Mouse (Mus musculus): Measurements from ENCODE around the gene Prdx5. TPM values are rescaled to one million over a fixed set of nuclear protein-coding genes. Genes with fewer than 3 reads are reported as not detected.

The Prdx5 gene
- total RNA-seq, 1 experiment = 51.6 TPM

GRCm38 (mm10) chr19:6872701-6873100 lies 37.2 kb downstream of the Prdx5 start:
- Histone ChIP-seq H3K9me3 (ENCODE audit: control insufficient read depth, insufficient read depth, low read depth, low read length) (no peaks in the 10 kb centered on the region), H3K4me3 (ENCODE audit: insufficient read depth in 1 of 2, low read depth in 1 of 2, low read length in 2 of 2, poor library complexity in 1 of 2, severe bottlenecking in 1 of 2) (no peak overlapping the region), H3K27ac (ENCODE audit: insufficient read depth, low read depth, low read length, poor library complexity, severe bottlenecking) (no peak overlapping the region), H3K9ac (ENCODE audit: insufficient read depth, low read depth, low read length, poor library complexity, severe bottlenecking) (no peak overlapping the region), H3K4me1 (ENCODE audit: control insufficient read depth in 2 of 2, insufficient read depth in 2 of 2, low read length in 2 of 2, poor library complexity in 1 of 2) (peaks cover 2% of the 10 kb centered on the region in 2 experiments; a peak in 1 of 4 replicates), H3K36me3 (ENCODE audit: control insufficient read depth, insufficient read depth, low read length, poor library complexity, severe bottlenecking) (no peaks in the 10 kb centered on the region)
- no peak for TF ChIP-seq MAFK (IDR thresholded peaks at IDR 0.05; ENCODE audit: insufficient read depth, low read depth, low read length)
- DNase-seq (ENCODE audit: low read depth, low spot score) = no peak
- in situ Hi-C loops (cut with MboI; ENCODE audit: low sequenced_read_pairs in 2 of 2, unreplicated experiment in 2 of 2) = no loop called here

GRCm38 (mm10) chr19:6871574-6872271 lies 38.2 kb downstream of the Prdx5 start:
- no peak overlapping the region for H3K27ac ChIP-seq (ENCODE audit: insufficient read depth, low read depth, low read length, poor library complexity, severe bottlenecking)
- DNase-seq (ENCODE audit: low read depth, low spot score) = no peak
- no peak overlapping the region for H3K9ac ChIP-seq (ENCODE audit: insufficient read depth, low read depth, low read length, poor library complexity, severe bottlenecking)
- no peaks in the 10 kb centered on the region for H3K36me3 ChIP-seq (ENCODE audit: control insufficient read depth, insufficient read depth, low read length, poor library complexity, severe bottlenecking)
- H3K9me3 ChIP-seq (ENCODE audit: control insufficient read depth, insufficient read depth, low read depth, low read length) = no peaks in the 10 kb centered on the region
- in situ Hi-C loops (cut with MboI; ENCODE audit: low sequenced_read_pairs in 2 of 2, unreplicated experiment in 2 of 2) = no loop called here
- peaks cover 2% of the 10 kb centered on the region in 2 experiments; a peak in 1 of 4 replicates for H3K4me1 ChIP-seq (ENCODE audit: control insufficient read depth in 2 of 2, insufficient read depth in 2 of 2, low read length in 2 of 2, poor library complexity in 1 of 2)
- H3K4me3 ChIP-seq (ENCODE audit: insufficient read depth in 1 of 2, low read depth in 1 of 2, low read length in 2 of 2, poor library complexity in 1 of 2, severe bottlenecking in 1 of 2) = no peak overlapping the region
- TF ChIP-seq ZC3H11A (IDR thresholded peaks at IDR 0.05; ENCODE audit: borderline replicate concordance, low read depth, low read length) (peak; percentile 24; the same call in 1 of the 2 replicates), CHD2 (IDR thresholded peaks at IDR 0.05; ENCODE audit: low read depth, low read length) (no peak)

GRCm38 (mm10) chr19:6869355-6869754 lies 40.6 kb downstream of the Prdx5 start:
- no peak overlapping the region for H3K27ac ChIP-seq (ENCODE audit: insufficient read depth, low read depth, low read length, poor library complexity, severe bottlenecking)
- DNase-seq (ENCODE audit: low read depth, low spot score) = no peak

GRCm38 (mm10) chr19:6861451-6861850 lies 48.5 kb downstream of the Prdx5 start:
- TF ChIP-seq ZC3H11A (IDR thresholded peaks at IDR 0.05; ENCODE audit: borderline replicate concordance, low read depth, low read length) (no peak), ZNF384 (IDR thresholded peaks at IDR 0.05; ENCODE audit: low read depth, low read length) (no peak), CHD2 (IDR thresholded peaks at IDR 0.05; ENCODE audit: low read depth, low read length) (no peak), HCFC1 (IDR thresholded peaks at IDR 0.05; ENCODE audit: borderline replicate concordance, insufficient read depth, low read length) (no peak), MAFK (IDR thresholded peaks at IDR 0.05; ENCODE audit: insufficient read depth, low read depth, low read length) (no peak)
- H3K36me3 ChIP-seq (ENCODE audit: control insufficient read depth, insufficient read depth, low read length, poor library complexity, severe bottlenecking) = no peaks in the 10 kb centered on the region
- no peak overlapping the region for H3K4me3 ChIP-seq (ENCODE audit: insufficient read depth in 1 of 2, low read depth in 1 of 2, low read length in 2 of 2, poor library complexity in 1 of 2, severe bottlenecking in 1 of 2)
- H3K4me1 ChIP-seq (ENCODE audit: control insufficient read depth in 2 of 2, insufficient read depth in 2 of 2, low read length in 2 of 2, poor library complexity in 1 of 2) = no peaks in the 10 kb centered on the region; a peak in 1 of 4 replicates
- no peaks in the 10 kb centered on the region for H3K9me3 ChIP-seq (ENCODE audit: control insufficient read depth, insufficient read depth, low read depth, low read length)
- H3K9ac ChIP-seq (ENCODE audit: insufficient read depth, low read depth, low read length, poor library complexity, severe bottlenecking) = no peak overlapping the region
- no peak for DNase-seq (ENCODE audit: low read depth, low spot score)
- in situ Hi-C loops (cut with MboI; ENCODE audit: low sequenced_read_pairs in 2 of 2, unreplicated experiment in 2 of 2) = no loop called here
- no peak overlapping the region for H3K27ac ChIP-seq (ENCODE audit: insufficient read depth, low read depth, low read length, poor library complexity, severe bottlenecking)

More at GRCm38 (mm10) chr19:6869355-6869754, 40.6 kb downstream of the Prdx5 start:
- TF ChIP-seq MAFK (IDR thresholded peaks at IDR 0.05; ENCODE audit: insufficient read depth, low read depth, low read length) (no peak), CHD2 (IDR thresholded peaks at IDR 0.05; ENCODE audit: low read depth, low read length) (no peak), ZNF384 (IDR thresholded peaks at IDR 0.05; ENCODE audit: low read depth, low read length) (no peak), ZC3H11A (IDR thresholded peaks at IDR 0.05; ENCODE audit: borderline replicate concordance, low read depth, low read length) (no peak), HCFC1 (IDR thresholded peaks at IDR 0.05; ENCODE audit: borderline replicate concordance, insufficient read depth, low read length) (no peak)
- in situ Hi-C loops (cut with MboI; ENCODE audit: low sequenced_read_pairs in 2 of 2, unreplicated experiment in 2 of 2) = no loop called here
- Histone ChIP-seq H3K9me3 (ENCODE audit: control insufficient read depth, insufficient read depth, low read depth, low read length) (no peaks in the 10 kb centered on the region), H3K9ac (ENCODE audit: insufficient read depth, low read depth, low read length, poor library complexity, severe bottlenecking) (no peak overlapping the region; the same call in 1 of the 2 replicates), H3K4me3 (ENCODE audit: insufficient read depth in 1 of 2, low read depth in 1 of 2, low read length in 2 of 2, poor library complexity in 1 of 2, severe bottlenecking in 1 of 2) (no peak overlapping the region), H3K36me3 (ENCODE audit: control insufficient read depth, insufficient read depth, low read length, poor library complexity, severe bottlenecking) (no peaks in the 10 kb centered on the region), H3K4me1 (ENCODE audit: control insufficient read depth in 2 of 2, insufficient read depth in 2 of 2, low read length in 2 of 2, poor library complexity in 1 of 2) (peaks cover 2% of the 10 kb centered on the region in 2 experiments; a peak in 1 of 4 replicates)

GRCm38 (mm10) chr19:6860706-6861105 lies 49.2 kb downstream of the Prdx5 start:
- no peak for DNase-seq (ENCODE audit: low read depth, low spot score)
- in situ Hi-C loops (cut with MboI; ENCODE audit: low sequenced_read_pairs in 2 of 2, unreplicated experiment in 2 of 2) = no loop called here
- H3K36me3 ChIP-seq (ENCODE audit: control insufficient read depth, insufficient read depth, low read length, poor library complexity, severe bottlenecking) = no peaks in the 10 kb centered on the region
- no peak for TF ChIP-seq ZC3H11A (IDR thresholded peaks at IDR 0.05; ENCODE audit: borderline replicate concordance, low read depth, low read length)
- no peak for TF ChIP-seq MAFK (IDR thresholded peaks at IDR 0.05; ENCODE audit: insufficient read depth, low read depth, low read length)
- TF ChIP-seq HCFC1 (IDR thresholded peaks at IDR 0.05; ENCODE audit: borderline replicate concordance, insufficient read depth, low read length) = no peak
- no peak for TF ChIP-seq CHD2 (IDR thresholded peaks at IDR 0.05; ENCODE audit: low read depth, low read length)
- no peak for TF ChIP-seq ZNF384 (IDR thresholded peaks at IDR 0.05; ENCODE audit: low read depth, low read length)
- H3K9me3 ChIP-seq (ENCODE audit: control insufficient read depth, insufficient read depth, low read depth, low read length) = no peaks in the 10 kb centered on the region
- no peak overlapping the region for H3K9ac ChIP-seq (ENCODE audit: insufficient read depth, low read depth, low read length, poor library complexity, severe bottlenecking)
- H3K4me3 ChIP-seq (ENCODE audit: insufficient read depth in 1 of 2, low read depth in 1 of 2, low read length in 2 of 2, poor library complexity in 1 of 2, severe bottlenecking in 1 of 2) = no peak overlapping the region
- H3K4me1 ChIP-seq (ENCODE audit: control insufficient read depth in 2 of 2, insufficient read depth in 2 of 2, low read length in 2 of 2, poor library complexity in 1 of 2) = peaks cover 5 to 7% of the 10 kb centered on the region in 2 experiments; a peak in 3 of 4 replicates
- H3K27ac ChIP-seq (ENCODE audit: insufficient read depth, low read depth, low read length, poor library complexity, severe bottlenecking) = no peak overlapping the region
